Mouse (Mus musculus) myocyte (in vitro differentiated cells): ENCODE measurements at regions not wholly inside any gene's neighbourhood (a gene's known extent, or its start where the extent isn't known, plus 50 kb on each side); places are given as distances from the start of the nearest gene placed in this dataset.

Experiments
- CEBPB ChIP-seq: IDR thresholded peaks from 2 replicates; pipeline ENCODE4 v1.6.1; 2011; ENCODE audit warnings: mild to moderate bottlenecking, moderate library complexity; ENCODE audit not compliant: poor library complexity, insufficient read depth, severe bottlenecking
- E2F4 ChIP-seq: IDR thresholded peaks from one replicate; pipeline ENCODE4 v1.6.1; 2011; ENCODE audit warnings: mild to moderate bottlenecking, control low read depth, moderate library complexity; ENCODE audit not compliant: insufficient read depth
- MAX ChIP-seq: IDR thresholded peaks from one replicate; pipeline ENCODE4 v1.6.1; 2011; ENCODE audit warnings: low read depth, mild to moderate bottlenecking, control low read depth
- MYOD1 ChIP-seq, 3 experiments: IDR thresholded peaks; one replicate each; pipeline ENCODE4 v1.6.1; 2011; ENCODE audit warnings: control low read depth in 2 of 3, low read depth in 2 of 3, mild to moderate bottlenecking in 2 of 3, moderate library complexity in 1 of 3; ENCODE audit not compliant: insufficient read length in 2 of 3, control insufficient read depth in 1 of 3
- MYOG ChIP-seq, 3 experiments: IDR thresholded peaks; one replicate each; pipeline ENCODE4 v1.6.1; 2011; ENCODE audit warnings: control low read depth in 2 of 3, low read depth in 2 of 3, mild to moderate bottlenecking in 2 of 3; ENCODE audit not compliant: insufficient read length in 2 of 3, control insufficient read depth in 1 of 3, insufficient read depth in 1 of 3
- POLR2A ChIP-seq: IDR thresholded peaks from one replicate; pipeline ENCODE4 v1.6.1; 2011; ENCODE audit warnings: low read depth, mild to moderate bottlenecking, control low read depth, moderate library complexity; ENCODE audit not compliant: insufficient read length
- POLR2AphosphoS2 ChIP-seq: IDR thresholded peaks from one replicate; pipeline ENCODE4 v1.6.1; 2011; ENCODE audit warnings: low read depth, control low read depth; ENCODE audit not compliant: insufficient read length
- REST ChIP-seq: IDR thresholded peaks from one replicate; pipeline ENCODE4 v1.6.1; 2011; ENCODE audit warnings: mild to moderate bottlenecking, control low read depth, moderate library complexity; ENCODE audit not compliant: insufficient read depth, insufficient read length
- SRF ChIP-seq: IDR thresholded peaks from one replicate; pipeline ENCODE4 v1.6.1; 2011; ENCODE audit warnings: low read depth; ENCODE audit not compliant: control insufficient read depth, insufficient read length
- TCF12 ChIP-seq: IDR thresholded peaks from one replicate; pipeline ENCODE4 v1.6.1; 2011; ENCODE audit warnings: mild to moderate bottlenecking, control low read depth; ENCODE audit not compliant: poor library complexity, insufficient read depth, severe bottlenecking
- TCF3 ChIP-seq: IDR thresholded peaks from one replicate; pipeline ENCODE4 v1.6.1; 2011; ENCODE audit warnings: low read depth, control low read depth; ENCODE audit not compliant: insufficient read length
- USF1 ChIP-seq: IDR thresholded peaks from one replicate; pipeline ENCODE4 v1.6.1; 2011; ENCODE audit warnings: low read depth, mild to moderate bottlenecking, control low read depth, moderate library complexity

GRCm38 (mm10) chr15:16285166-16285565, 443.4 kb upstream of the Cdh9 start:
- TF ChIP-seq POLR2A = no peak
- no peak for TF ChIP-seq TCF12
- TF ChIP-seq POLR2AphosphoS2 = no peak
- TF ChIP-seq USF1 = no peak
- TF ChIP-seq REST = no peak
- TF ChIP-seq MAX = no peak
- no peak for TF ChIP-seq CEBPB
- no peak for TF ChIP-seq MYOD1 (IDR thresholded peaks at IDR 0.05; ENCODE audit: control insufficient read depth in 1 of 3, insufficient read length in 2 of 3, low read depth in 2 of 3)
- TF ChIP-seq E2F4 = no peak
- no peak for TF ChIP-seq MYOG (IDR thresholded peaks at IDR 0.05; ENCODE audit: control insufficient read depth in 1 of 3, insufficient read depth in 1 of 3, insufficient read length in 2 of 3, low read depth in 2 of 3)
- no peak for TF ChIP-seq TCF3
- TF ChIP-seq SRF = no peak
